Mouse (Mus musculus) bone marrow macrophage, adult 2 months (primary cell): ENCODE measurements around the gene Gins2.
A peak's percentile ranks its signal among the peaks of the same experiment; 100 is the strongest.

ENCODE experiments used
- CTCF ChIP-seq: IDR thresholded peaks from 2 replicates; pipeline ENCODE4 v1.5.1; 2012; ENCODE audit warnings: low read depth, mild to moderate bottlenecking, low read length, moderate library complexity
- POLR2A ChIP-seq: IDR thresholded peaks from 2 replicates; pipeline ENCODE4 v1.6.1; 2012; ENCODE audit warnings: mild to moderate bottlenecking, low read depth, low read length, borderline replicate concordance

DNA sequence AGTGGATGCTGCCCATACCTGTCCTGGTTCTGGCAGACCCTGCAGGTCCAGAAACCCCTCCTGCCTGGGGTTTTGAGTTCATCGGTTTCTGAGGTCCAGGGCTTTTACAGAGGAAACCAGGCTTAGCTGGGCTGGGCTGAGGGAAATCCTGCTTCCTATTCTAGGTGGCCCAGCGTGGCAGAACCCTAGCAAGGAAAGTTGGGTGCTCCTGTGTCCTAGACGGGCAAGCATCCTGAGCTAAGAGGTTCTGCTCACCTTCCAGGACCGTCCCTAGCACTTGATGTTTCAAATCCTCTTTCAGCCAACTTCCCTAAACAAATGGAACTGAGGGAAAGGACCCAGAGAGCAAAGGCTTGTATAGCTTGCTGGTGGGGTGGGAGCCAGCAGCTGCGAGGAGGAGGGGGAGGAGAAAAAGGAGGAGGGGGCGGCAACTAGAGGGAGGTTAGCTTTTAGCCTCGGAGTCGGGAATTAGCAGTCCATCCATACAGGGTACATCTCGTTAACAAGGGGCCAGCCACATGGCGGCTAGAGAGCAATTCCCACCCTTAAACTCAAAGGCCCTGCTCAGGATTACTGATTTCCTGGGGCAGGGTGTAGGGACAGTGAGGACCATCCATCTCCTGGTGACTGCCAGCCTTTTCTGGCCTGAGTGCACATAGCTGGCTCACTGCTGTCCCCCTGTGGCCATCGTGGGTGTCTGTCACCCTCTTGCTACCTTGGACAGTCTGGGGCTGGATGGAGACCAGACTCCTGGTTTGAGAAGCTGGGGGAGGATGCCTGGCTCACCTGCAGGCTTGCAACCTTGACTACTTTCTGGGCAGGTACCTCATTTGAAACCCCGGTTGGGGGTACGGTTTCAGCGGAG, 54.4 kb downstream of the Gins2 start:
- no peak for TF ChIP-seq POLR2A
- TF ChIP-seq CTCF, result peak; percentile 93
